Mouse (Mus musculus): ENCODE measurements around the gene Leng8.

Gene Leng8

DNA sequence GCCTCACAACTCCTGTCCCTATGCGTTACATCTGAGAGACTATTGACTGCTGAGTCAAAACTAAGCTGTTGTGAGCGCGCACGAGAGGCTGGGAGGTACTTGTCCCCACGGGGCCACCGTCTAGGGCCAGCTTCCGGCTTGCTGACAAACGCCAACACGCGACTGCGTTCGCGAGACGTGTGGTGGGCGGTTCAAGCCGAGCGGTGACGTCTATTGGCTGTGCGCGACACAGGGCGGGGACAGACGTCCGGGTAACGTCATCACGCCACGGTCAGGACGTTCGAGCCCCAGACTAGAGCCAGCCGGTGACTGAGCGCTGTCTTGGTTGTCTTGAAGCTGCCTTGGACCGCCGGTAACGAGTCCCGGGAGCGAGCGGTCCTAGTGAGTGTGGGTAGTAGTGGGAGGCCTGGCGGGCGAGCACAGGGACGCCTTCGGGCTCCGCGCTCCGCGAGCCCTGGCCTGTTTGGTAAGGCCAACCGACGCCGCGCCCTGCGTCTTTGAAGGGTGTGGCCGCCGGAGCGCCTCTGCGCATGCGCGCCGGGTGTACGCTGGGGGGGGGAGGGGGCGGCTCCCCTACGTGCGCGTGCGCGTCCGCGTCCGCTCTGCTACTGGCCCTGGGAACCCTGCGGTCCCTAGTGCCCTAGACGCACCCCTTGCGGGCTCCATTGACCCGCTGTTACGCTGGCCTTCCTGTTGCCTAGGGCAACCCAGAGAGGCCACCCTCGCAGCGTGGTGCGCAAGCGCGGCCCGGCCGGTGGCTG is at the start of gene Leng8:
Gene Leng8 (plus strand): TSS at position 269 of the 761 bp plus-strand sequence.
- in situ Hi-C loops (cut with MboI; ENCODE audit: low sequenced_read_pairs): no loop called here

GRCm38 (mm10) chr7:4087238-4087895 is 49.5 kb upstream of the Leng8 start:
- in situ Hi-C loops (cut with MboI; ENCODE audit: low sequenced_read_pairs): no loop called here

- in situ Hi-C loops (cut with MboI; ENCODE audit: low sequenced_read_pairs): no loop called here
Measured at GRCm38 (mm10) chr7:4087896-4088480, 48.9 kb upstream of the Leng8 start.

DNA sequence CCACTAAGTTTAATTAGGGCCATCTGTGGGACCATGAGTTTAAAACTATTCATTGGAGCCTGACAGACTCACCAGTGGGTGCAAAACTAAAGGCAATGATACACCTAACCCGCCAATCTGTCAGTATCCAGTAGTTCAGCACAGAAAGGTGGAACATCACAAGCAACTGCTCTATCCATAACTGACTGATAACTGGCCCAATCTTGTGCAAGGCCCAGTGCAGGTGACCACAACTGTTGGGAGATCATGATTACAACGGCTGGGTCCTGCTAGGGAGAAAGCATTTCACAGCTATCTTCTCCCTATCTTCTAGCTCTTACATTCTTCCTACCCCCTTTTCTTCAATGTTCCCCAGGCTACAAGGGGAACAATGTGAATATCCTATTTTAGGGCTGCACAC is 48.2 kb upstream of the Leng8 start:
- in situ Hi-C loops (cut with MboI; ENCODE audit: low sequenced_read_pairs): no loop called here

- in situ Hi-C loops (cut with MboI; ENCODE audit: low sequenced_read_pairs): no loop called here
Measured at GRCm38 (mm10) chr7:4091170-4091569, 45.7 kb upstream of the Leng8 start.

DNA sequence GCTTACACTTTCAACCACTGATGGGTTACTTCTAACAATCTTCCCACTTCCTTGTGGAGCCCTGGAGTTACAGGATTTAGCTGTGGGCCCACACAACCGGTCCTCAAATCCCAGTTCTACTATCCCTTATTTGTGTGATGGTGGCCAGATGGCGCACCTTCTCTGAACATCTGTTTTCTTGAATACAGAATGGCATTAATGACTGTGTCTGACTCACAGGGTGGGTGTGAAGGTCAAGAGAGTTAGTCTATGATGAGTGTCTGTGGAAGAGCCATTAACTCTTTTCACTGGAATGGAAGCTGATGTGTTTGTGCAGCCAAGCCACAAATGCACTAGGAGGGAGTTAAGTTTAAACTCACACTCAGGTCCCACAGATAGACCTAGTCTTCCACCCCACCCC is 38.5 kb upstream of the Leng8 start:
- in situ Hi-C loops (cut with MboI; ENCODE audit: low sequenced_read_pairs): no loop called here

- in situ Hi-C loops (cut with MboI; ENCODE audit: low sequenced_read_pairs): no loop called here
Measured at GRCm38 (mm10) chr7:4098832-4099231, 38.0 kb upstream of the Leng8 start.

DNA sequence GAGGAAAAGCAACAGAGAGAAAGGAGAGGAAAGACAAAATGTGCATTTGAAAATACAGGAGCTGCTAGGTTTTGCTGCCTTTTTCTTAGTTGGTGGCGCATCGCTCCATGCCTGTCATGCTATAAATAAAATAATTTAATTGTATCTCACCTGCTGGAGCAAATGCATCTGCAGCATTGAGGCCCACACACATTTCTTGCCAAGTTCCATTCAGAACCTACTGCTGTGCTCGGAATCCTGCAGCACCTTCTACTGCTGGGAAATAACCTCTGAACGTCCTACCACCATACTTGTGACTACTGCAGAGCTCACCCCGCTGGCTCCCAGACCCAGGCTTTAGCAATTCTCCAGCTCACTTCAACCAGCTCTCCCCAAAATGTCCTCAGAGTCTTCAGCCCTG is 35.7 kb upstream of the Leng8 start:
- in situ Hi-C loops (cut with MboI; ENCODE audit: low sequenced_read_pairs): no loop called here

DNA sequence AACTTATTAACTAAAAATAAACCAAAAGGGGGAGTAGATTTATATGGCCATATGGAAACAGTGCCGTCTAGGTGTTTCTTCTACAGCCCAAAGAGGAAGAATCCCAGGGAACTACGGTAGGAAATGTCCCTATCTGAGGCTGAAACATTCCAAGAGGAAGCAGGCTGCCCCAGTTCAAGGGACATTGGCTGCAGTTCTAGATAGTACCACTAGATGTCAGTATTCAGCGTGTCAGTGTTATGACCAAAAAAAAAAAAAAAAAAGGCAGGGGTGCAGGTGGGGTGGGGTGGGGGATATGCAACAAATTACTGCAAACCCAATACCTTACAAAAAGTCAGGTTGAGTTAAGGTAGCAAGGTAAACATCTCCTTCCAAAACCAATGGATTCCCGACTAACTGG is 33.4 kb upstream of the Leng8 start:
- in situ Hi-C loops (cut with MboI; ENCODE audit: low sequenced_read_pairs): no loop called here

- in situ Hi-C loops (cut with MboI; ENCODE audit: low sequenced_read_pairs): no loop called here
Measured at GRCm38 (mm10) chr7:4111766-4112165, 25.1 kb upstream of the Leng8 start.

DNA sequence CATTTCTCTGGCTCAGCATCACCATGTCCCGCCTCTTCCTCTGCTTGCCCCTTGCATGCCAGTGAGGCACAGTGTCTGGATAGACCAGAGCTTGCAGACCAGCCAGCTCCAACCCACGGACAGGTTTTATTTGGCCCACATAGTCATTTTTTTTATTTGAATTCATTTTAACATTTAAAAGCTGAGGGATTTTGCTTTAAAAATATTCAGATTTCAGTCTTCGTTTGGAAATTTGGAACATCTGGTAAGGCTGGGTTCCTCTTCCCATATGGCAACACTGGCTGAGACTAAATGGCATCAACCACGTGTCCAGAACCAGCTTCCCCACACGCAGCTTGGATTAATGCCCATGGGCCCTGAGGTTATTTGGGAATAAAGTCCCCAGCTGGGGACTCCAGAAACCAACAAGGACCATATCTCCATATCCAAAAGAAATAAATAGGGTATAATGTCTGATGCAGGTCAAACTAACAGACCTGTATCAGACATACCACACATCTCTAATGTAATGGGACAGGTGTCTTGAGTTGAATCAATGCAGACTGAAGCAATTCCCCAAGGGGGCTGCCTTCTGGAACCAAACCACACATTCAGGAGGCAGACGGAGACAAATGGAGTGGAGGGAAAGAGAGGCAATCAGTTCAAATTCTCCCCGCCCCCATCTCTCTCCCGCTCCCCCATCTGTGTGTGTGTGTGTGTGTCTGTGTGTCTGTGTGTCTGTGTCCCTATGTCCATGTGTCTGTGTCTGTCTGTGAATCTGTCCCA is 19.6 kb upstream of the Leng8 start:
- in situ Hi-C loops (cut with MboI; ENCODE audit: low sequenced_read_pairs): no loop called here

- in situ Hi-C loops (cut with MboI; ENCODE audit: low sequenced_read_pairs): no loop called here
Measured at GRCm38 (mm10) chr7:4119344-4119902, 17.4 kb upstream of the Leng8 start, which contains the start of gene Ttyh1. Gene Ttyh1 (plus strand): TSS chr7:4119408.

GRCm38 (mm10) chr7:4119976-4120921 is 16.6 kb upstream of the Leng8 start:
- in situ Hi-C loops (cut with MboI; ENCODE audit: low sequenced_read_pairs): loop anchor here (10.0 kb wide), 1 partner anchor 315 kb away; no protein-coding TSS in a partner anchor

- in situ Hi-C loops (cut with MboI; ENCODE audit: low sequenced_read_pairs): loop anchor here (10.0 kb wide), 1 partner anchor 313 kb away; no protein-coding TSS in a partner anchor
Measured at GRCm38 (mm10) chr7:4122076-4122768, 14.6 kb upstream of the Leng8 start.

DNA sequence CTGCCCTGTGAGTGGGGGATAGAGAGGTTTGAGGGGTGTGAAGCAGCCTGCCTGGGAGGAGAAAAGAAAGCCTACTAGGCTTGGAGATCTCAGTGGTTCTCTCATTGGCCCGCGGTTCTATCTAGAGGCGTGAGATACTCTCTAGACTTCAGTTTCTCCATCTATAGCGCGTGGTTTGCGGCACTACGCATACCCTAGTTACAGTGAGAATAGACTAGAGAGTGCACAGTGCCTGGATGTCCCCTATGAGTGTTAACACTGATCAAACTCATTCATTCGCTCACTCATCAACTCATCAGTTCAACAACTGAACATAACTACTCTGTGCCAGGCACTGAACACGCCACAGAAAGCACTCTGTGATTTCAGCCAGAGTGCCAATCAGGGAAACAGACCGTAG is 14.1 kb upstream of the Leng8 start:
- in situ Hi-C loops (cut with MboI; ENCODE audit: low sequenced_read_pairs): loop anchor here (10.0 kb wide), 1 partner anchor 312 kb away; no protein-coding TSS in a partner anchor

DNA sequence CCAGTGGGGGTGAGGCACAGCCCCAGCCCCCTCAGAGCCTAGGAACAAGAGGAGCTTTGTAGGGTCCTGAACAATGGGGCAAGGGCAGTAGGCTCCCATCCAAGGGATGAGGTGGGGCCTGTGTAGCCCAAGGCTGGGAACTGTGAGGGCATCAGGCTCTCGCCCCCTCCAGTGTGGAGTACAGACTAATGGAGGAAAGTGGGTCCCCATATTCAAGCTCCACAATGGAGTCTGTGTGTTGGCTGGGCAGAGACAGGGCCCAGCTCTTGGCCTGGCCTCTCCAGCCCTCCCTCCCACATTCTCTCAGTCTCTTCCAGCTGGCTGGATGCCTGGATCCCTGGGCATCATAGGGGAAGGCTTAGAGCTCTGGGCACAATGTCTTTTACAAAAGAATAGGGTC is 13.1 kb upstream of the Leng8 start:
- in situ Hi-C loops (cut with MboI; ENCODE audit: low sequenced_read_pairs): loop anchor here (10.0 kb wide), 1 partner anchor 311 kb away; no protein-coding TSS in a partner anchor

- in situ Hi-C loops (cut with MboI; ENCODE audit: low sequenced_read_pairs): loop anchor here (10.0 kb wide), 1 partner anchor 310 kb away; no protein-coding TSS in a partner anchor
Measured at GRCm38 (mm10) chr7:4124315-4124759, 12.5 kb upstream of the Leng8 start.

- in situ Hi-C loops (cut with MboI; ENCODE audit: low sequenced_read_pairs): loop anchor here (10.0 kb wide), 1 partner anchor 310 kb away; no protein-coding TSS in a partner anchor
Measured at GRCm38 (mm10) chr7:4124856-4125255, 12.0 kb upstream of the Leng8 start.

DNA sequence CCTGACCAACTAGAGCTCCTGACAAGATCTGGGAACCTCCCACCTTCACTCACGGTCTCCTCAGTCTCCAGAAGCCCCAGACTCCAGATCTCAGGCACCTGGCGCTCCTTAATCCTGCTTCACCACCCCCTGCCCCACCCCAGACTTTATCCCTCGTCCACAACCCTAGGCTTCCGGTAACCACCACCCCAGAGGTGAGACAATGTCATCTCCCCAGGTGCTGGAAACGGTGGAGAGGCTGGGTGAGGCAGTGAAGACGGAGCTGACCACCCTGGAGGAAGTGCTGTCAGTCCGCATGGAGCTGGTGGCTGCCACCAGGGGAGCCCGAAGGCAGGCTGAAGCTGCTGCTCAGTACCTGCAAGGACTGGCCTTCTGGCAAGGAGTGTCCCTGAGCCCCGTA is 11.5 kb upstream of the Leng8 start:
- in situ Hi-C loops (cut with MboI; ENCODE audit: low sequenced_read_pairs): loop anchor here (10.0 kb wide), 1 partner anchor 309 kb away; no protein-coding TSS in a partner anchor

Measured in CH12F3 (cell line).